Mouse (Mus musculus): ENCODE results near the gene Pwp2.

The Pwp2 gene

DNA sequence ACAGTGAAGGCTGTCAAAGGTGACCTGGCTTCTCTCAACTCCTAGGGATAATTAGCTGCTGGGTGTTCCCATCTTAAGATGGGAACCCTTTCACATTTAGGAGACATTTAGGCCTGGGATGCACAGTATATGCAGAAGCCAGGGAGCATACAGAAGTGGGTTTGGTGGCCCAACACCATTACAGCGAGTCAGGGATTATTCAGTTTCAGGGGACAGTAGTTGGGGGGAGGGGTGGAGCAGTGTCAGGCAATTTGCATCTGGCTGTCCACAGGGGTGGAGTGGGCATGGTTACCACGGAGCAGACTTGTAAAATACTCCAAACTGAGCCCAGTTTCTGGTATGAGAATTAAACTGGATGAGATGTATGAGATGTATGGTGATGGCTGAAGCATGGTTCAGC lies 14.5 kb downstream of the Pwp2 start:
- no peak for DNase-seq

GRCm38 (mm10) chr10:78169281-78170042 lies 15.5 kb downstream of the Pwp2 start, which contains the start of gene D10Jhu81e:
Gene D10Jhu81e (minus strand): TSS chr10:78169782.
- DNase-seq = peak; percentile 100

- no peak for DNase-seq
These were observed 16.2 kb downstream of the Pwp2 start for GRCm38 (mm10) chr10:78168792-78169191.

- DNase-seq = no peak
These were observed 17.2 kb downstream of the Pwp2 start for GRCm38 (mm10) chr10:78167775-78168174.

DNA sequence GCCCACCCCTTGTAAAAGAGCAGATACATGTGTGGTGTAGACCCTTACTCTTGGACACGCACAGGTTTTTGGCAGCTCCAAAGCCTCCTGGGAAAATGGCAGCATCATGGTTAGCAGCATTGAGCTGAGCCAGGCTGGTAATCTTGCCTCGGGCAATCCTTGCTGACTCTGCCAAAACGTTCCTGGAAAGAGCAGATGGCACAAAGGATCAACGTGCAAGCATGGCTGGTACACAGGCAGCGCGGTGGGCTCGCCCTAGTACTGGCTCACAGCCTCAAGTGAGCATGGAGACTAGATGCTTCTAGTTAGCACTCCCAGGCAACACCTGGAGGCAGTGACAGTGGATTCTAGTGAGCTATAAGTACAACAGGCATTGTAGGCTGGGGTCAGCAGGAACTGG lies 17.6 kb downstream of the Pwp2 start:
- no peak for DNase-seq

- DNase-seq = no peak
These were observed 19.5 kb downstream of the Pwp2 start for GRCm38 (mm10) chr10:78165256-78166005.

- no peak for DNase-seq
These were observed 20.2 kb downstream of the Pwp2 start for GRCm38 (mm10) chr10:78164786-78165185.

- DNase-seq = peak; percentile 82
These were observed 21.0 kb downstream of the Pwp2 start for GRCm38 (mm10) chr10:78163923-78164322.

DNA sequence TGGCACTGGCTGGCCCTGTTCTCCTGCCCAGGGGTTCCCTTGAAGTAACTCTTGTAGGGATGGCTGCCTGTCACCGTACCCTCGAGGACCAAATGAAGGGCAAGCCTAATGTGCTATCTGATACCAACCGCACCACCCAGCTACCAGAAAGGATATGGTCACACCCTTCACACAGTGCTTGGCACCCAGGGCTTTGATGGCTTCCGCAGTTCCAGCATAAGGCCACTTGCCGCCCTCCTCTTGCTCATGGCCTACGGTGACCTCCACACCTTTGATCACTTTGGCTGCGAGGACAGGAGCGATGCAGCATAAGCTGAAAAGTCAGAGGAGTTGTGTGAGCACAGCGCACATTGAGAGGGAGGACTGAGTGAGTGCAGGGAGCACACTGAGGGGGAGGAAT lies 21.7 kb downstream of the Pwp2 start:
- DNase-seq = no peak

GRCm38 (mm10) chr10:78162646-78163045 lies 22.3 kb downstream of the Pwp2 start:
- no peak for DNase-seq

DNA sequence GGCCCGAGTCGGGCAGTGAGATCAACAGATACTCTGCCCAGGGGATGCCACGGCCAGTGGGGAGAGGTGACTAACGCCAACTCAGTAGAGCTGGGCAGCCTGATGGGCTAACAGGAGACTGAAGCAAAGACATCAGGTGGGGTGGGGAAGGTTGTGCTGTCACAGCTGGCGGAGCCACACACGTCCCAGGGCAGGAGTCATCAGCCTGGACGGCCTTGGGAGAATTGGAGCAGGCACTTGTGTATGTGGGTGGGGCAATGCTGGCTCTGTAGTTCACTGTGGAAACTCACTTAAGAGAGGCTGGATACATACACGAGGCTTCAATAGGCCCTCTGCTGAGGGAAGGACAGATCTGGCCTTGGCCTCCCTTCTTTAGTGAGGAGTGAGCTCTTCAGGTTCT lies 23.9 kb downstream of the Pwp2 start:
- no peak for DNase-seq

DNA sequence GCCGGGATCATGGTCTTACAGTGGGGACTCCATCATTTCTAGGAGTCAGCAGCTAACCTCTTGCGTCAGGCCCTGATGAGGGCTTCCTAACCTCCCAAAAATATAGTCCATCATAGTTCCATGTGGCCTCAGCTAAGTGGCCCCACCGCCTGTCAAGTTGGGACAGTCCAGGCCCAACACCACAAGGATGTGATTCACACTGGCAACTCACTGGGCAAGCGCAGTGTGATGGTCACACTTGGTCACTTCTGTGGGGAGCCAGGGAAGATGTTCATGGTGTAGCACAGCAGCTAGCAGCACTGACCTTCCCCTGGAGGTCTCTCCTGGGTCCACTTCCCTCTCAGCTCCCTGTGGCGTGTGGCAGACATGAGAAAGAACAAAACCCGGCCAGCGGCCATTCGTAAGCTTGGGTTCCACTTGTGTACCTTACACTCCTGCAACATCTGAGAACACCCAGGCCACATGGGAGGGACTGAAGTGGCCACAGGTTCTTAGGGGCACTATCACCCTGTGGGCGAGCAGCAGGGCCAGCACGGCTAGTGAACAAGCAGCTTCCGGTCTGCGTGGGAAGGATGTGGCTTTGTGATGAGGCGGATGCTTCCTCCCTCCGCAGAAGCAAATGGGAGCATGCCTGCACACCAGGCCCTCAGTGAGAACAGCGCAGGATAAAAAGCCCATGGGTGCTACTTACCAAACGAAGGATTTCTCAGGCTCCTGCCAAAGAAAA lies 24.4 kb downstream of the Pwp2 start:
- DNase-seq = no peak

GRCm38 (mm10) chr10:78159906-78160305 lies 25.0 kb downstream of the Pwp2 start:
- peak; percentile 93 for DNase-seq

DNA sequence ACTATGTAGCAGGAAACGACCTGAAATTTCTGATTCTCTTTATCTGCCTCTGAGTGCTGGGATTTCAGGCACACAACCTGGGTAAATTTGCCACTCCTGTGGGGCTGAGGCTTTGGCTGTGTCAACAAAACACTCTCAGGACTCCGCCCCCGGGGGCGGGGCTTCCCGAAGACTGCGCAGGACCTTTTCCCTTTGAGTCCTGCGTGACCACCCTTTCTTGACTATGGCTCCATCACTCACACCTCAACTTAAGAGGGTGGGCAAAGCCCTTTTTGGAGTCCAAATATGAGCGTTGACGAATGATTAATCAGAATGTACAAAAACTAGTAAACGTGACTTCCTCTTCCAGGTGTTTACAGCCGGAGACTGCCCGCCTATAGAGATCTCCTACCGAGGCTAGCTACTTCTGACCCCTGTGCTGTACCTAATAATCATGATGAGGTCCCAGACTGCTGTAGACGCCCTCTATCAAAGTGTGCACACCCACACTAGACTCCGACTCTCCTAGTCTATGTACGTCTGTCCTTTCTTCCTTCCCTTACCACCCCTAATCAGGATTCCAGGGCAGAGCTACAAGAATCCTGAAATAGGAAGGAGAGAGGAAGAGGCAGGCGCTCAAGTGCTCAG lies 25.6 kb downstream of the Pwp2 start:
- peak; percentile 75 for DNase-seq

DNA sequence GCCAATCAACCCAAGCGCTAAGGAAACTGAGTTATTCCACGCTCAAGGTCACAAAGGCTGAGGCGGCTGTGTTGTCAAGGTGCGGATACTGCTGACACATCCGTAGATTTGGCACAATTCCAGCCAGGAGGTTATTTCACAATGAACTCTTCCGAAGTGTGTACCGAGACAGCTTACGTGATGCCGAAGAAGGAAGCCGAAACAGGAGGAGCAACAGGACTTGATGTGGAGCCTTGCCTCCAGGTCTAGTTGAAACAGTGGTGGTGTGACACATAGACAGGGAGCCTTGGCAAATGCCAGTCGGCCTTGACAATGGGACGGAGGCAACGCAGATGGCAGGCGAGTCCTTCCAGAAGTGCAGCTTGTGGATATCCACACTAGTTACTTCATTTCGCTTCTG lies 26.9 kb downstream of the Pwp2 start:
- no peak for DNase-seq

- DNase-seq = no peak
These were observed 28.0 kb downstream of the Pwp2 start for GRCm38 (mm10) chr10:78156926-78157325.

GRCm38 (mm10) chr10:78148834-78149766 lies 35.8 kb downstream of the Pwp2 start:
- no peak for DNase-seq

- no peak for DNase-seq
These were observed 37.0 kb downstream of the Pwp2 start for GRCm38 (mm10) chr10:78147908-78148441.

GRCm38 (mm10) chr10:78143727-78144505 lies 41.0 kb downstream of the Pwp2 start:
- no peak for DNase-seq

DNA sequence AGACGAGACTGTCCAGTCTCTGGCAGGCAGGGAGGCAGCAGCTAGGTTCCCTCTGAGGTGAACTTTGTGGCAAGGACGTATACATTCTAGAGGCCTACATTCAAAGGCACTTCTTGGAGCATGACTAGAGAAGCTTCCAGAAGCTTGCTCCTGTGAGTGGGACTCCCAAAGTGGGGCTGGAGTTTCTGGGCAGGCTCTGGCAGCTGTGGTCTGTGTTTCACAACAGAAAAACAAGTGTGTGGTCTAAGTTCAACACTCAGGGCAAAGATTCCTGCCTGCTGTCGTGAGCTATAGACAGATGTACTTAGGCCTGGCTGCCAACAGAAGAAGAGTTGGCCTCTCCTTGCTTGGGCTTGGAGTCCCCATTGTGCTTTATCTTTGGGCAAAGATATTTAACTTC lies 44.1 kb downstream of the Pwp2 start:
- no peak for DNase-seq

- DNase-seq = no peak
These were observed 44.7 kb downstream of the Pwp2 start for GRCm38 (mm10) chr10:78140251-78140600.

All from lung, postnatal 14 days (tissue).